Mouse (Mus musculus): Measurements from ENCODE around the gene Upb1. TPM values are rescaled to one million over a fixed set of nuclear protein-coding genes. Genes with fewer than 3 reads are reported as not detected.

The Upb1 gene
- polyA plus RNA-seq, 1 experiment, result 58.5 TPM

DNA sequence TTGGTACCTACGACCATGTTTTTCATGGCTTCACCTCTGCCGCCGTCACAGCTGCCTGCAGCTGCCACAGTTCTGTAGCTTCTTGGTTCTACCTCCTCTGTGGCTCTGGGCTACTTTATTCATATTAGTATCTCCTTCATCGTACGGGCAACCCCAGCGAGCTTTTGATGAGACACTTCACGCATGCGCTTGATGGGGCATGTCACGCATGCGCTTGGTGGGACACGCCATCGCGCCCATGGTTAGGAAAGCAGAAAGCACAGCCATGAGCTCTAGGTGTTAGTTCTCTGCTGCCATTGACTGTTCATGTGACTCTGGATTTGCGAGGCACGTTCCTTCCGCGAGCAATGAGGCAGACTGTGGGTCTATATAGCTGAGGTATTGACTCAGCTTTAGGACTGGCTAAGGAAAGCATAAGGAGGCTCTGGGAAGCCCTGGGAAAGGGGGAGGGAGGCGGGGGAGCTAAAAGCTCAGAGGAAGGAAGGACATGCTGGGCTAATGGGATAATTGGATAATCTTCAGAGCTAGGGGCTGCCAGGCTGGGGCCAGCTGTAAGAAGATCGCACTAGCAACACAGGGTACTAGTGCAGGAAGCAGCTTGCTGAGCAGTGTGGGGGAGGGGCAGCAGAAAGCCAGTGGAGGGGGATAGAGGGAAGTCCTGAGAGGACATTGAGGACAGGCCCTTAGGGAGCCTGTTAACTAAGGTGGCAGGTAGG lies 43.4 kb downstream of the Upb1 start:
- H3K27me3 ChIP-seq (replicated peaks; ENCODE audit: control insufficient read depth, insufficient read depth, low read length), result no peaks in the 10 kb centered on the region
- no peak for DNase-seq
- H3K27ac ChIP-seq (ENCODE audit: insufficient read depth, low read depth, low read length), result no peak overlapping the region
- WGBS, result 72% methylated on average over 19 of the region's 19 CpGs
- no peak overlapping the region for H3K4me3 ChIP-seq (ENCODE audit: insufficient read depth, low read depth, low read length)
- H3K4me1 ChIP-seq (ENCODE audit: control insufficient read depth, insufficient read depth, low read length), result no peaks in the 10 kb centered on the region
- TF ChIP-seq CTCF (conservative IDR thresholded peaks at IDR 0.05; ENCODE audit: insufficient read depth, insufficient read length, low read depth, low read length), result no peak
- no peak for TF ChIP-seq POLR2A (IDR thresholded peaks at IDR 0.05; ENCODE audit: low read depth, low read length)
- no peaks in the 10 kb centered on the region; the same call in 1 of the 2 replicates for H3K36me3 ChIP-seq (ENCODE audit: control insufficient read depth, insufficient read depth, low read length)

- Histone ChIP-seq H3K27me3 (replicated peaks; ENCODE audit: control insufficient read depth, insufficient read depth, low read length) (no peaks in the 10 kb centered on the region), H3K36me3 (ENCODE audit: control insufficient read depth, insufficient read depth, low read length) (no peaks in the 10 kb centered on the region; the same call in 1 of the 2 replicates), H3K4me1 (ENCODE audit: control insufficient read depth, insufficient read depth, low read length) (no peaks in the 10 kb centered on the region), H3K27ac (ENCODE audit: insufficient read depth, low read depth, low read length) (no peak overlapping the region), H3K4me3 (ENCODE audit: insufficient read depth, low read depth, low read length) (no peak overlapping the region)
- TF ChIP-seq CTCF (conservative IDR thresholded peaks at IDR 0.05; ENCODE audit: insufficient read depth, insufficient read length, low read depth, low read length), result no peak
- no peak for TF ChIP-seq POLR2A (IDR thresholded peaks at IDR 0.05; ENCODE audit: low read depth, low read length)
- DNase-seq, result no peak
- WGBS, result 40% methylated on average over 8 of the region's 8 CpGs
Observed at GRCm38 (mm10) chr10:75445030-75445429, 44.1 kb downstream of the Upb1 start.

DNA sequence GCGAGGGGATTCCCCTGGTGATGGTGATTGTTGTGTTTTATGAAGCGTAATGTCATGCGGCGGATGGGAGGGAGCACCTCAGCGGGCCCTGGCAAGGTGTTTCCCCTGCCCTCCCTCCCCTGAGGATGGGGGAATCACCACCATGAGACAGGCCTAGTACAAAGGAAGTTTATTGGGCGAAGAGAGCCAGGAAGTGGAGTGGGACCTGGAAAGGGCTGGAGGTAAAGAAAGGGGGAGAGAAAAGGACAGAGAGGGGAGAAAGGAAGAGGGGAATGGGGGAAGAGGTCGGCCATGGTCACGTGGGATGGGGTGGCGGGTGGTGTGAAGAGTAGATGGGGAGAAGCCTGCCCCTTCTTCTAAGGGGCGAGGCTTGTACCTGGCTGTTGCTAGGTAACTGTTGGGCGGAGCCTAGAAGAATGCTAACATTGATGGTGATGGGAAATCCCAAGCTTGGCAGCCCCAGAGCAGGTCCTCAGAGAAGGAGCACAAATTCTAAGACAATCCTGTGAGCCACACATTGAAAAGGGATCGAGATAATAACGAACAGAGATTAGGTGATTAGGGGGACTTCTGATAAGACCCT lies 45.7 kb downstream of the Upb1 start:
- Histone ChIP-seq H3K36me3 (ENCODE audit: control insufficient read depth, insufficient read depth, low read length) (no peaks in the 10 kb centered on the region; the same call in 1 of the 2 replicates), H3K27me3 (replicated peaks; ENCODE audit: control insufficient read depth, insufficient read depth, low read length) (no peaks in the 10 kb centered on the region), H3K4me1 (ENCODE audit: control insufficient read depth, insufficient read depth, low read length) (peaks cover 11% of the 10 kb centered on the region; the same call in 1 of the 2 replicates), H3K4me3 (ENCODE audit: insufficient read depth, low read depth, low read length) (no peak overlapping the region), H3K27ac (ENCODE audit: insufficient read depth, low read depth, low read length) (no peak overlapping the region)
- peak; percentile 59 for DNase-seq
- WGBS, result 70% methylated on average over 13 of the region's 13 CpGs
- TF ChIP-seq CTCF (conservative IDR thresholded peaks at IDR 0.05; ENCODE audit: insufficient read depth, insufficient read length, low read depth, low read length) (no peak), POLR2A (IDR thresholded peaks at IDR 0.05; ENCODE audit: low read depth, low read length) (no peak)

GRCm38 (mm10) chr10:75447489-75447888 lies 46.6 kb downstream of the Upb1 start:
- Histone ChIP-seq H3K27me3 (replicated peaks; ENCODE audit: control insufficient read depth, insufficient read depth, low read length) (no peaks in the 10 kb centered on the region), H3K36me3 (ENCODE audit: control insufficient read depth, insufficient read depth, low read length) (no peaks in the 10 kb centered on the region; the same call in 1 of the 2 replicates), H3K4me1 (ENCODE audit: control insufficient read depth, insufficient read depth, low read length) (peaks cover 15% of the 10 kb centered on the region; the same call in 1 of the 2 replicates), H3K27ac (ENCODE audit: insufficient read depth, low read depth, low read length) (no peak overlapping the region), H3K4me3 (ENCODE audit: insufficient read depth, low read depth, low read length) (no peak overlapping the region)
- WGBS, result 82% methylated on average over 11 of the region's 11 CpGs
- no peak for DNase-seq
- TF ChIP-seq POLR2A (IDR thresholded peaks at IDR 0.05; ENCODE audit: low read depth, low read length) (no peak), CTCF (conservative IDR thresholded peaks at IDR 0.05; ENCODE audit: insufficient read depth, insufficient read length, low read depth, low read length) (no peak)

DNA sequence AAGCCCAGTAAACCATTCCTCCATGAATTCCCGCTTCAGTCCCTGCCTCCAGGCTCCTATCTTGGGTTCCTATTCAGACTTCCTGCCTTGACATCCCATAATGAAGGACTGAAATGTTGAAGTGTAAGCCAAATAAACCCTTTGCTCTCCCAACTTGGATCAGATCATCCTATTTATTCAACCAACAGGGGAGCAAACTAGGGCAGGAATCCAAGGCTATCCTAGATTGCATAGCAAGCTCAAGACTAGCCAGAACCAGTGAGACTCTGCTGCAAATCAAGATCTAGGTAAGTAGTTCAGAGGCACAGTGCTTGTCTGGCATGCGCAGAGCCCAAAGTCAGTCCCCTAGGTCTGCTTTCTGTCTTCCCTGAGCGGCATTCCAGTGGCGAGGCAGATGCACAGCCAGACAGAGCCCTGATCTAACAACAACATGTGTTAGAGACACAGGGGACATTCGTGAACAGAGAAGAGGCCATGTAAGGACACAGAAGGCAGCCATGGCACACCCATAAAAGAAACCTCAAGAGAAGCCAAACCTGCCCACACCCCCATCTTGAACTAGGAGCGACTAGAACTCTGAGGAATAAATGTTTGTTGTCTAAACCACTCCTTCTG lies 48.0 kb downstream of the Upb1 start:
- Histone ChIP-seq H3K27ac (ENCODE audit: insufficient read depth, low read depth, low read length) (no peak overlapping the region), H3K4me1 (ENCODE audit: control insufficient read depth, insufficient read depth, low read length) (peaks cover 15% of the 10 kb centered on the region; the same call in 1 of the 2 replicates), H3K27me3 (replicated peaks; ENCODE audit: control insufficient read depth, insufficient read depth, low read length) (no peaks in the 10 kb centered on the region), H3K4me3 (ENCODE audit: insufficient read depth, low read depth, low read length) (no peak overlapping the region), H3K36me3 (ENCODE audit: control insufficient read depth, insufficient read depth, low read length) (no peaks in the 10 kb centered on the region; the same call in 1 of the 2 replicates)
- TF ChIP-seq POLR2A (IDR thresholded peaks at IDR 0.05; ENCODE audit: low read depth, low read length) (no peak), CTCF (conservative IDR thresholded peaks at IDR 0.05; ENCODE audit: insufficient read depth, insufficient read length, low read depth, low read length) (no peak)
- WGBS, result 82% methylated on average over 6 of the region's 6 CpGs
- DNase-seq, result no peak

DNA sequence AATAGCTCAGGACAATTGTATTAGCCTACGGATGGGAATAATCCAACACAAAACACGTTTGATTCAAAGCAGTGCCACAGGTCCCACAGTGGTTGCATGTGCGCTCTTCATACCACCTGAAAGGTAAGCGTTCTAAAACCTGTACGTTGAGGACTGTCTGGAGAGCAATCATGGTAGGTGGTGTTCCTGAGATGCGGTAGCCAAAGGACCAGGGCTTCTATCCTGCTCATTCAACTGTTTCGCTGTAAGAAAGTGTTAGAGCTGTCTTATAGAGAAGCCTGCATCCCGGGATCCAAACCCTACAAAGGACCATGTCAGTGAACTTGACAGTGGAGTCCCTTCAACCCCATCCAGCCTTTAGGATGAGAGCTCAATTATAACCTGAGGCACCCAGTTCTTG lies 49.4 kb downstream of the Upb1 start:
- no peak for DNase-seq
- 91% methylated on average over 8 of the region's 8 CpGs for WGBS
- no peak for TF ChIP-seq POLR2A (IDR thresholded peaks at IDR 0.05; ENCODE audit: low read depth, low read length)
- no peak for TF ChIP-seq CTCF (conservative IDR thresholded peaks at IDR 0.05; ENCODE audit: insufficient read depth, insufficient read length, low read depth, low read length)

More for the DNA sequence above, 49.4 kb downstream of the Upb1 start:
- Histone ChIP-seq H3K36me3 (ENCODE audit: control insufficient read depth, insufficient read depth, low read length) (no peaks in the 10 kb centered on the region), H3K27me3 (replicated peaks; ENCODE audit: control insufficient read depth, insufficient read depth, low read length) (no peaks in the 10 kb centered on the region), H3K27ac (ENCODE audit: insufficient read depth, low read depth, low read length) (peak overlapping the region; percentile 81), H3K4me1 (ENCODE audit: control insufficient read depth, insufficient read depth, low read length) (peaks cover 15% of the 10 kb centered on the region; the same call in 1 of the 2 replicates), H3K4me3 (ENCODE audit: insufficient read depth, low read depth, low read length) (no peak overlapping the region)

Measured in kidney, adult 2 months (tissue).